Mouse (Mus musculus): Measurements from ENCODE around the gene Aifm1. TPM values are rescaled to one million over a fixed set of nuclear protein-coding genes. Genes with fewer than 3 reads are reported as not detected.

The Aifm1 gene
- polyA plus RNA-seq, 2 experiments, result 41.1 to 57.3 TPM

GRCm38 (mm10) chrX:48466174-48466573 lies 47.2 kb downstream of the Aifm1 start:
- no peak for TF ChIP-seq POLR2A (IDR thresholded peaks at IDR 0.05; ENCODE audit: borderline replicate concordance, extremely low read depth, insufficient read depth, insufficient read length)
- no peaks in the 10 kb centered on the region for H3K27me3 ChIP-seq (ENCODE audit: control insufficient read depth, insufficient read depth, low read length)
- no peak overlapping the region for H3K4me2 ChIP-seq (replicated peaks; ENCODE audit: low read depth, low read length, severe bottlenecking)
- no peak overlapping the region for H3K4me3 ChIP-seq (replicated peaks; ENCODE audit: low read length)
- 84% methylated on average over 2 of the region's 2 CpGs for WGBS
- no peak overlapping the region for H3K27ac ChIP-seq (replicated peaks; ENCODE audit: low read depth, low read length)
- H3K9ac ChIP-seq (ENCODE audit: low read depth, low read length, severe bottlenecking), result no peak overlapping the region
- no peaks in the 10 kb centered on the region for H3K9me3 ChIP-seq (ENCODE audit: control insufficient read depth, low read length)
- no peaks in the 10 kb centered on the region for H3K36me3 ChIP-seq (ENCODE audit: control insufficient read depth, insufficient read depth, low read length)
- no peaks in the 10 kb centered on the region for H3K4me1 ChIP-seq (ENCODE audit: control insufficient read depth, insufficient read depth, low read length)
- ATAC-seq (ENCODE audit: low FRiP score, low read depth) (no peak), DNase-seq (ENCODE audit: low spot score) (no peak)

- Histone ChIP-seq H3K4me2 (replicated peaks; ENCODE audit: low read depth, low read length, severe bottlenecking) (no peak overlapping the region), H3K27ac (replicated peaks; ENCODE audit: low read depth, low read length) (no peak overlapping the region), H3K27me3 (ENCODE audit: control insufficient read depth, insufficient read depth, low read length) (no peaks in the 10 kb centered on the region), H3K4me1 (ENCODE audit: control insufficient read depth, insufficient read depth, low read length) (no peaks in the 10 kb centered on the region), H3K9ac (ENCODE audit: low read depth, low read length, severe bottlenecking) (no peak overlapping the region), H3K4me3 (replicated peaks; ENCODE audit: low read length) (no peak overlapping the region), H3K36me3 (ENCODE audit: control insufficient read depth, insufficient read depth, low read length) (no peaks in the 10 kb centered on the region), H3K9me3 (ENCODE audit: control insufficient read depth, low read length) (no peaks in the 10 kb centered on the region)
- 84% methylated on average over 6 of the region's 6 CpGs for WGBS
- DNase-seq (ENCODE audit: low spot score), result no peak
- no peak for ATAC-seq (ENCODE audit: low FRiP score, low read depth)
- no peak for TF ChIP-seq POLR2A (IDR thresholded peaks at IDR 0.05; ENCODE audit: borderline replicate concordance, extremely low read depth, insufficient read depth, insufficient read length)
Observed at GRCm38 (mm10) chrX:48464436-48464835, 48.9 kb downstream of the Aifm1 start.

- 90% methylated on average over 4 of the region's 4 CpGs for WGBS
- Histone ChIP-seq H3K4me3 (replicated peaks; ENCODE audit: low read length) (no peak overlapping the region), H3K9me3 (ENCODE audit: control insufficient read depth, low read length) (no peaks in the 10 kb centered on the region), H3K4me2 (replicated peaks; ENCODE audit: low read depth, low read length, severe bottlenecking) (no peak overlapping the region), H3K36me3 (ENCODE audit: control insufficient read depth, insufficient read depth, low read length) (no peaks in the 10 kb centered on the region), H3K27me3 (ENCODE audit: control insufficient read depth, insufficient read depth, low read length) (no peaks in the 10 kb centered on the region), H3K9ac (ENCODE audit: low read depth, low read length, severe bottlenecking) (no peak overlapping the region), H3K4me1 (ENCODE audit: control insufficient read depth, insufficient read depth, low read length) (no peaks in the 10 kb centered on the region), H3K27ac (replicated peaks; ENCODE audit: low read depth, low read length) (no peak overlapping the region)
- no peak for ATAC-seq (ENCODE audit: low FRiP score, low read depth)
- DNase-seq (ENCODE audit: low spot score), result no peak
- TF ChIP-seq POLR2A (IDR thresholded peaks at IDR 0.05; ENCODE audit: borderline replicate concordance, extremely low read depth, insufficient read depth, insufficient read length), result no peak
Observed at GRCm38 (mm10) chrX:48463636-48464035, 49.7 kb downstream of the Aifm1 start.

GRCm38 (mm10) chrX:48462754-48463507 lies 50.4 kb downstream of the Aifm1 start, which contains the start of gene Elf4:
Elf4 (minus strand) TSS chrX:48463132.
- Histone ChIP-seq H3K4me2 (replicated peaks; ENCODE audit: low read depth, low read length, severe bottlenecking) (peak within 1 kb of the TSS; percentile 60), H3K4me1 (ENCODE audit: control insufficient read depth, insufficient read depth, low read length) (no peaks in the 10 kb centered on the region), H3K9me3 (ENCODE audit: control insufficient read depth, low read length) (no peaks in the 10 kb centered on the region), H3K27me3 (ENCODE audit: control insufficient read depth, insufficient read depth, low read length) (no peaks in the 10 kb centered on the region), H3K9ac (ENCODE audit: low read depth, low read length, severe bottlenecking) (peak within 1 kb of the TSS; percentile 53), H3K4me3 (replicated peaks; ENCODE audit: low read length) (peak within 1 kb of the TSS; percentile 36), H3K36me3 (ENCODE audit: control insufficient read depth, insufficient read depth, low read length) (no peaks in the 10 kb centered on the region), H3K27ac (replicated peaks; ENCODE audit: low read depth, low read length) (no peak within 1 kb of the TSS)
- peak; percentile 67 for DNase-seq (ENCODE audit: low spot score)
- WGBS, result 26% methylated on average over 29 of the region's 38 CpGs
- TF ChIP-seq POLR2A (IDR thresholded peaks at IDR 0.05; ENCODE audit: borderline replicate concordance, extremely low read depth, insufficient read depth, insufficient read length), result no peak
- ATAC-seq (ENCODE audit: low FRiP score, low read depth), result peak; percentile 87

- H3K27me3 ChIP-seq (ENCODE audit: control insufficient read depth, insufficient read depth, low read length), result no peaks in the 10 kb centered on the region
- no peak for DNase-seq (ENCODE audit: low spot score)
Observed at GRCm38 (mm10) chrX:48462297-48462696, 51.1 kb downstream of the Aifm1 start.

More at GRCm38 (mm10) chrX:48462297-48462696, 51.1 kb downstream of the Aifm1 start:
- H3K4me1 ChIP-seq (ENCODE audit: control insufficient read depth, insufficient read depth, low read length), result no peaks in the 10 kb centered on the region
- no peak overlapping the region for H3K27ac ChIP-seq (replicated peaks; ENCODE audit: low read depth, low read length)
- ATAC-seq (ENCODE audit: low FRiP score, low read depth), result peak; percentile 17; the same call in 1 of the 2 replicates
- H3K4me3 ChIP-seq (replicated peaks; ENCODE audit: low read length), result peak overlapping the region; percentile 36
- 36% methylated on average over 4 of the region's 4 CpGs for WGBS
- no peak overlapping the region; the same call in 1 of the 2 replicates for H3K9ac ChIP-seq (ENCODE audit: low read depth, low read length, severe bottlenecking)
- no peak for TF ChIP-seq POLR2A (IDR thresholded peaks at IDR 0.05; ENCODE audit: borderline replicate concordance, extremely low read depth, insufficient read depth, insufficient read length)
- H3K36me3 ChIP-seq (ENCODE audit: control insufficient read depth, insufficient read depth, low read length), result no peaks in the 10 kb centered on the region
- peak overlapping the region; percentile 60 for H3K4me2 ChIP-seq (replicated peaks; ENCODE audit: low read depth, low read length, severe bottlenecking)
- no peaks in the 10 kb centered on the region for H3K9me3 ChIP-seq (ENCODE audit: control insufficient read depth, low read length)

All from limb, embryonic 14.5 days (tissue).